Mouse (Mus musculus): ENCODE data around the gene Vmn1r173.
"Not testable (repeated sequence)": the region's sequence is repeated elsewhere in the genome, so short reads cannot be mapped to it uniquely, and the experiment has no call there.

The Vmn1r173 gene

GRCm38 (mm10) chr7:23700403-23700802, at the start of gene Vmn1r173:
Gene Vmn1r173, plus strand, starts transcription at chr7:23700703.
- not testable (repeated sequence) for DNase-seq

- no peak for DNase-seq
Observed at GRCm38 (mm10) chr7:23658016-23658415, 42.5 kb upstream of the Vmn1r173 start, which contains the start of gene Vmn1r172. Gene Vmn1r172, plus strand, starts transcription at chr7:23658316.

- not testable (repeated sequence) for DNase-seq
Observed at GRCm38 (mm10) chr7:23751970-23752369, 51.5 kb downstream of the Vmn1r173 start, which contains the start of gene Vmn1r174. Gene Vmn1r174, plus strand, starts transcription at chr7:23752270.

Data from kidney, adult 18-20 months (tissue).